Mouse (Mus musculus): ENCODE results near the gene Slc22a6. TPM values are rescaled to one million over a fixed set of nuclear protein-coding genes. Genes with fewer than 3 reads are reported as not detected.

Slc22a6 gene
- polyA plus RNA-seq (2014; fragmentation: Nextera tagmentation; extraction: Ambion mirVana) = 1.2 and 3.2 TPM in 2 replicates

GRCm38 (mm10) chr19:8617904-8618303 lies at the start of gene Slc22a6:
TSS of gene Slc22a6 (plus strand) at chr19:8618039.
- WGBS = 10% methylated on average over 7 of the region's 7 CpGs
- Histone ChIP-seq H3K27ac (ENCODE audit: low read depth, low read length) (no peak within 1 kb of the TSS), H3K9ac (ENCODE audit: low read depth, low read length) (no peak within 1 kb of the TSS), H3K27me3 (ENCODE audit: control insufficient read depth, insufficient read depth, low read length) (no peaks in the 10 kb centered on the region), H3K4me3 (ENCODE audit: low read length) (no peak within 1 kb of the TSS), H3K4me1 (ENCODE audit: control insufficient read depth, insufficient read depth, low read length) (0 out of 2 replicates have a peak, but pooled peaks cover 3% of the 10 kb centered on the region), H3K4me2 (replicated peaks; ENCODE audit: low read depth, low read length) (no peak within 1 kb of the TSS), H3K9me3 (ENCODE audit: control insufficient read depth, low read length) (no peaks in the 10 kb centered on the region), H3K36me3 (ENCODE audit: control insufficient read depth, insufficient read depth, low read length) (no peaks in the 10 kb centered on the region)
- ATAC-seq (ENCODE audit: low FRiP score, low TSS enrichment) = peak; percentile 72; the same call in 1 of the 2 replicates

GRCm38 (mm10) chr19:8569453-8569863 lies 48.4 kb upstream of the Slc22a6 start:
- ATAC-seq (ENCODE audit: low FRiP score, low TSS enrichment) = peak; percentile 32; the same call in 1 of the 2 replicates
- Histone ChIP-seq H3K4me2 (replicated peaks; ENCODE audit: low read depth, low read length) (peak overlapping the region; percentile 38), H3K27ac (ENCODE audit: low read depth, low read length) (no peak overlapping the region), H3K9ac (ENCODE audit: low read depth, low read length) (peak overlapping the region; percentile 42; the same call in 1 of the 2 replicates), H3K4me3 (ENCODE audit: low read length) (peak overlapping the region; percentile 24; the same call in 1 of the 2 replicates), H3K27me3 (ENCODE audit: control insufficient read depth, insufficient read depth, low read length) (no peaks in the 10 kb centered on the region), H3K36me3 (ENCODE audit: control insufficient read depth, insufficient read depth, low read length) (no peaks in the 10 kb centered on the region), H3K9me3 (ENCODE audit: control insufficient read depth, low read length) (no peaks in the 10 kb centered on the region), H3K4me1 (ENCODE audit: control insufficient read depth, insufficient read depth, low read length) (no peaks in the 10 kb centered on the region)
- WGBS = 3% methylated on average over 14 of the region's 14 CpGs

DNA sequence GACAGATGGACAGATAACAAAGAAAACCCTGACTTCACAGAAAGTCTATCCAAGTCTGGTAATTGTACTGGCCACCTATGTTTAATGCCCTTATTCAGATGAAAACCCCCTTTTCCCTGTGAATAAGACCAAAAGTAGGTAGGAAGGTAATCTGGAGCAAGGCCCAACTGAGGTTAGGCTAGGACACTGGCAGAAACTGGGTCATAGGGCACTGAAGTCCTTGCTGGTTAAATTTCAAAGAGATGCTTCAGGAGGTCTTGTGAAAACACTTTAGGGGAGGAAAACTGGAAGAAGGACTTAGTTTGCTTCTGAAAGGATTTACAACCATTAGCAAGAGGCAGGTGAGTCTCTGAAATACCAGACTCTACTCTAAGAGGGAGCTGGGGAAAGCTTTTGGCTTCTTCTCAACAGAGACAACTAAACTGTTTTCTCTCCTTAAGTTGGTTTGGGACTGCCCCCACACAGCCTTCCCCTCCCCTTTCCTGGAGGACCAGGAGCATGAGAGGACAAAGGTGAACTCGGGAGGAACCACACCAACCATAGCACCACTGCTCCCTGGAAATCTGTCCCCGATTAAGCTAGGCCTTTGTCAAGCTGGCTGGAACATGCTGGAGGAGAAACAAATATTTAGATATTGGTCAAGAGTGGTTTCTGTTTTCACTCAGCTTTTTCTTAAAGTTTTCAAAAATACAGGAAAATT lies 47.3 kb upstream of the Slc22a6 start:
- H3K4me1 ChIP-seq (ENCODE audit: control insufficient read depth, insufficient read depth, low read length) = no peaks in the 10 kb centered on the region
- H3K4me3 ChIP-seq (ENCODE audit: low read length) = no peak overlapping the region
- H3K36me3 ChIP-seq (ENCODE audit: control insufficient read depth, insufficient read depth, low read length) = no peaks in the 10 kb centered on the region
- H3K4me2 ChIP-seq (replicated peaks; ENCODE audit: low read depth, low read length) = no peak overlapping the region
- no peaks in the 10 kb centered on the region for H3K27me3 ChIP-seq (ENCODE audit: control insufficient read depth, insufficient read depth, low read length)
- no peak overlapping the region for H3K27ac ChIP-seq (ENCODE audit: low read depth, low read length)
- no peaks in the 10 kb centered on the region for H3K9me3 ChIP-seq (ENCODE audit: control insufficient read depth, low read length)
- H3K9ac ChIP-seq (ENCODE audit: low read depth, low read length) = no peak overlapping the region
- 49% methylated on average over 2 of the region's 2 CpGs for WGBS
- no peak for ATAC-seq (ENCODE audit: low FRiP score, low TSS enrichment)

DNA sequence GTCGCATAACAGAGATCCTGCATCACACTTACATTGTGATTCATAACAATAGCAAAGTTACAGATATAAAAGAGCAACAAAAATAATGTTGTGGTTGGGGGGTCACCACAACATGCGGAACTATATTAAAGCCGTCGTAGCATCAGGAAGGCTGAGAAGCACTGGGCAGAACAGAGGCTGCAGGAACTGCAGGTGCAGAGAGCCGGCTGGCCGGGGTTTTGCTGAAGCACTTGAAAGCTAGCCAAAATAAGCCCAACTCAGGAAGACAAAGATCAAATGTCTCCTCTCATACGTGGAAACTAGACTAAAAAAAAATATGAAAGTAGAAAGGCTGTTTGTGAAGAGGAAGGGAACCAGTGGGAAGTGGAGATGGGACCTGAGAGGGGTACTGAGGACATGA lies 46.1 kb upstream of the Slc22a6 start:
- no peaks in the 10 kb centered on the region for H3K9me3 ChIP-seq (ENCODE audit: control insufficient read depth, low read length)
- 51% methylated on average over 7 of the region's 7 CpGs for WGBS
- H3K4me3 ChIP-seq (ENCODE audit: low read length) = no peak overlapping the region
- H3K27me3 ChIP-seq (ENCODE audit: control insufficient read depth, insufficient read depth, low read length) = no peaks in the 10 kb centered on the region
- no peak overlapping the region for H3K9ac ChIP-seq (ENCODE audit: low read depth, low read length)
- no peak overlapping the region for H3K27ac ChIP-seq (ENCODE audit: low read depth, low read length)
- H3K4me1 ChIP-seq (ENCODE audit: control insufficient read depth, insufficient read depth, low read length) = no peaks in the 10 kb centered on the region
- no peak overlapping the region for H3K4me2 ChIP-seq (replicated peaks; ENCODE audit: low read depth, low read length)
- ATAC-seq (ENCODE audit: low FRiP score, low TSS enrichment) = no peak
- H3K36me3 ChIP-seq (ENCODE audit: control insufficient read depth, insufficient read depth, low read length) = no peaks in the 10 kb centered on the region

DNA sequence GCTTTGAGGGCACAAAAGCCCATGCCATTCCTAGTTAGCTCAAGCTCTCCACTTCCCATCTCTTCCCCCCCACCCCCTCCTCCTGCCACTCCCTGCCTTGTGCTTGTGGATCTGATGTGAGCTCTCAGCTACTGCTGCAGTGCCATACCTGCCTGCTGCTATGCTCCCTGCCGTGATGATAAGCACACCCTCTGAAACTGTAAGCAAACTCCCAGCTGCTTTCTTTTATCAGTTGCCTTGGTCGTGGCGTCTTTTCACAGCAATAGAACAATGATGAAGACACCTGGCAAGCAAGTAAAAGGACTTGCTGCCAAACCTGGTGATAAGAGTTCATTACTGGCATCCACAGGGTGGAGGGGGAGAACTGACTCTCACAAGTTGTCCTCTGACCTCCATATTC lies 45.4 kb upstream of the Slc22a6 start:
- Histone ChIP-seq H3K27ac (ENCODE audit: low read depth, low read length) (no peak overlapping the region), H3K4me2 (replicated peaks; ENCODE audit: low read depth, low read length) (no peak overlapping the region), H3K36me3 (ENCODE audit: control insufficient read depth, insufficient read depth, low read length) (no peaks in the 10 kb centered on the region), H3K27me3 (ENCODE audit: control insufficient read depth, insufficient read depth, low read length) (no peaks in the 10 kb centered on the region), H3K4me3 (ENCODE audit: low read length) (no peak overlapping the region), H3K9me3 (ENCODE audit: control insufficient read depth, low read length) (no peaks in the 10 kb centered on the region), H3K4me1 (ENCODE audit: control insufficient read depth, insufficient read depth, low read length) (no peaks in the 10 kb centered on the region), H3K9ac (ENCODE audit: low read depth, low read length) (no peak overlapping the region)
- no peak for ATAC-seq (ENCODE audit: low FRiP score, low TSS enrichment)
- 49% methylated on average over 3 of the region's 3 CpGs for WGBS

DNA sequence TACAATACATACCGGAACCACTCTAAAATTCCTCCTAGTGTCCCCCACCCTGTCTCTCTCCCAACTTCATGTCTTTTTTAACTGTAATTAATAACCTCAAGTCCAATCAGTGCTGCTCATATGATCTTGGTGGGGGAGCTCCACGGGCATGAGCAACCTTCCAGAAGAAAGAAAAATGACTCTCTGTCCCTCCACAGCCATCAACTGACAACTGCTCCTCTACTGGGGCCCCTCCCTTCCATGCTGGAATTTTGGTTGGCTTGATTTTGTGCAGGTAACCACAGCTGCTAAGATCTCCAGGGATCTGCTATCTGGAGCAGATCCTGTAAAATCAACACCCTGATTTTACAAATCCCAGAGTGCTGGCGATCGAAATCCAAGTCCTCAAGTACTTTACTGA lies 40.4 kb upstream of the Slc22a6 start:
- H3K4me1 ChIP-seq (ENCODE audit: control insufficient read depth, insufficient read depth, low read length) = peaks cover 4% of the 10 kb centered on the region; the same call in 1 of the 2 replicates
- WGBS = 85% methylated on average over 4 of the region's 4 CpGs
- no peak for ATAC-seq (ENCODE audit: low FRiP score, low TSS enrichment)

GRCm38 (mm10) chr19:8578293-8578969 lies 39.4 kb upstream of the Slc22a6 start:
- 6% methylated on average over 24 of the region's 24 CpGs for WGBS
- Histone ChIP-seq H3K4me1 (ENCODE audit: control insufficient read depth, insufficient read depth, low read length) (peaks cover 4% of the 10 kb centered on the region; the same call in 1 of the 2 replicates), H3K4me3 (ENCODE audit: low read length) (peak overlapping the region; percentile 35), H3K27ac (ENCODE audit: low read depth, low read length) (no peak overlapping the region), H3K4me2 (replicated peaks; ENCODE audit: low read depth, low read length) (peak overlapping the region; percentile 57), H3K9ac (ENCODE audit: low read depth, low read length) (peak overlapping the region; percentile 40), H3K27me3 (ENCODE audit: control insufficient read depth, insufficient read depth, low read length) (no peaks in the 10 kb centered on the region), H3K9me3 (ENCODE audit: control insufficient read depth, low read length) (no peaks in the 10 kb centered on the region), H3K36me3 (ENCODE audit: control insufficient read depth, insufficient read depth, low read length) (no peaks in the 10 kb centered on the region)
- peak; percentile 85 for ATAC-seq (ENCODE audit: low FRiP score, low TSS enrichment)

More for the DNA sequence above, 40.4 kb upstream of the Slc22a6 start:
- Histone ChIP-seq H3K9ac (ENCODE audit: low read depth, low read length) (no peak overlapping the region), H3K27me3 (ENCODE audit: control insufficient read depth, insufficient read depth, low read length) (no peaks in the 10 kb centered on the region), H3K4me3 (ENCODE audit: low read length) (no peak overlapping the region), H3K27ac (ENCODE audit: low read depth, low read length) (no peak overlapping the region), H3K4me2 (replicated peaks; ENCODE audit: low read depth, low read length) (no peak overlapping the region), H3K9me3 (ENCODE audit: control insufficient read depth, low read length) (no peaks in the 10 kb centered on the region), H3K36me3 (ENCODE audit: control insufficient read depth, insufficient read depth, low read length) (no peaks in the 10 kb centered on the region)

DNA sequence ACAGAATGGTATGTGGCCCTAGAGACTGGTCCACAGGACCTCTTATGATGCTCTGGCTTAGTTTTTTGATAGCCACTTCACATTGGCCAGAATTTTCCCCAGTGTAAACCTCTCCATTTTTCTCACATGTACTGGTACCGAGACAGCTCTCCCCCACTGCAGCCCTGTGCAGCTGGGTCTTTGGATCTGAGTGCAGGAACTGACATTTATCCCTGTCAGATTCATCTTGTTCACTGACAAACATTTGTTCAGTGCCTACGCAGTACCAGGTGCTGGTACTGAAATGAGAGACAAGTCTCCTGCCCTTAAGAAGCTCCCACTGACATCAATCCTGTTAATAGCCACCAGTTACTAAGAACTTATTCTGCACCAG lies 38.9 kb upstream of the Slc22a6 start:
- H3K27ac ChIP-seq (ENCODE audit: low read depth, low read length) = no peak overlapping the region
- H3K4me3 ChIP-seq (ENCODE audit: low read length) = peak overlapping the region; percentile 35
- H3K4me2 ChIP-seq (replicated peaks; ENCODE audit: low read depth, low read length) = peak overlapping the region; percentile 57
- WGBS = 46% methylated on average over 2 of the region's 2 CpGs
- no peaks in the 10 kb centered on the region for H3K36me3 ChIP-seq (ENCODE audit: control insufficient read depth, insufficient read depth, low read length)
- H3K27me3 ChIP-seq (ENCODE audit: control insufficient read depth, insufficient read depth, low read length) = no peaks in the 10 kb centered on the region
- H3K4me1 ChIP-seq (ENCODE audit: control insufficient read depth, insufficient read depth, low read length) = peaks cover 4% of the 10 kb centered on the region; the same call in 1 of the 2 replicates
- H3K9me3 ChIP-seq (ENCODE audit: control insufficient read depth, low read length) = no peaks in the 10 kb centered on the region
- 0 out of 2 replicates have a peak, but pooled peaks have one; percentile 13 for ATAC-seq (ENCODE audit: low FRiP score, low TSS enrichment)
- peak overlapping the region; percentile 40 for H3K9ac ChIP-seq (ENCODE audit: low read depth, low read length)

- ATAC-seq (ENCODE audit: low FRiP score, low TSS enrichment) = no peak
- Histone ChIP-seq H3K27me3 (ENCODE audit: control insufficient read depth, insufficient read depth, low read length) (no peaks in the 10 kb centered on the region), H3K4me1 (ENCODE audit: control insufficient read depth, insufficient read depth, low read length) (no peaks in the 10 kb centered on the region), H3K36me3 (ENCODE audit: control insufficient read depth, insufficient read depth, low read length) (no peaks in the 10 kb centered on the region), H3K4me2 (replicated peaks; ENCODE audit: low read depth, low read length) (no peak overlapping the region), H3K9me3 (ENCODE audit: control insufficient read depth, low read length) (no peaks in the 10 kb centered on the region), H3K4me3 (ENCODE audit: low read length) (no peak overlapping the region), H3K27ac (ENCODE audit: low read depth, low read length) (no peak overlapping the region), H3K9ac (ENCODE audit: low read depth, low read length) (no peak overlapping the region)
- 86% methylated on average over 3 of the region's 3 CpGs for WGBS
Measured at GRCm38 (mm10) chr19:8585298-8585697, 32.5 kb upstream of the Slc22a6 start.
